Mouse (Mus musculus) lung, adult 18-20 months (tissue): Measurements from ENCODE around the gene Rpl36al.

ENCODE experiments used
- DNase-seq, 2 experiments: peaks; one replicate each; pipeline ENCODE4 v3.0.0; 2022; ENCODE audit warnings: mixed read lengths in 2 of 2

Gene Rpl36al

GRCm38 (mm10) chr12:69183583-69184308 is at the start of gene Rpl36al, which contains the start of gene Mgat2:
TSS of gene Rpl36al (minus strand) at chr12:69184083.
TSS of gene Mgat2 (plus strand) at chr12:69184157.
- DNase-seq: peak; percentile 98 to 99

- peak in 1 of 2 experiments; percentile 23 for DNase-seq
Observed at GRCm38 (mm10) chr12:69229251-69229650, 45.4 kb upstream of the Rpl36al start.

GRCm38 (mm10) chr12:69227776-69228466 is 44.0 kb upstream of the Rpl36al start, which contains the start of gene Pole2:
TSS of gene Pole2 (minus strand) at chr12:69228195.
- peak; percentile 86 to 89 for DNase-seq

- DNase-seq: no peak
Observed at GRCm38 (mm10) chr12:69220613-69221277, 36.9 kb upstream of the Rpl36al start.

DNA sequence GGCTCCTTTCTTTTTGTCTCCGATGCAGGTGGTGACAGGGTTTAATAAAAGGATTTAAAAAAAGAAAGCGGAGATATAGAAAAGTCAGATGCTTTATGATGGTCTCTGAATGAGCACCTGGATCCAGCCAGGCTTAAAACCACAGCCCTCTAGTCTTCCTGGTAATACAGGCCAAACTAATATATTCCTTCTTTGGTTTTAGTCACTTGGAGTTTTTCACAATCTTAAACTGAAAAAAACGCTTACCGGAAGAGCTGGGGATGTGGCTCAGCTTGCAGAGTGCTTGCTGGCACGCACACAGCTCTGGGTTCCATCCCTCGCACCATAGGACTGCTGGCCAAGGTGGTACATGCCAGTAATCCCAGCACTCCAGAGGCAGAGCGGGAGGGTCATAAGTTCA is 32.7 kb upstream of the Rpl36al start:
- no peak for DNase-seq

- peak; percentile 56 to 59 for DNase-seq
Observed at GRCm38 (mm10) chr12:69215000-69215785, 31.3 kb upstream of the Rpl36al start.

GRCm38 (mm10) chr12:69214393-69214792 is 30.5 kb upstream of the Rpl36al start:
- DNase-seq: no peak

GRCm38 (mm10) chr12:69213186-69213777 is 29.4 kb upstream of the Rpl36al start:
- DNase-seq: no peak

DNA sequence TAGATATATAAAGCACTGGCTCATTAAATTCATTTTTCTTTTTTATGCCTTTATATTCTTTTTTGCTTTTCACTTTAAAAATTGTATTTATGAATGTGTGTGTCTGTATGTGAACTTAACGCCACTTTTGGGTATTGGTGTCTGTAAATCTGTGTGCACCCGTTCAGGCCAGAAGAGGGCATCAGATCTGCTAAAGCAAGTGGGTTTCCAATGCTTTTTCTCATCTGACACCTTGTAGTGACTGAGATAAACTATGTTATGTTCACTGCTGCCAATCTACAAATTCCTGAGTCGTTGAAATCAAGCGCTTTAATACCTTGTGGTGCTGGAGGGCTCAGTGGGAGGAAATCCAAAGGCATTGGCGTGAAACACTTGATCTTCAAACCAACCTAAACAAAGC is 27.2 kb upstream of the Rpl36al start:
- DNase-seq: no peak

GRCm38 (mm10) chr12:69210056-69210979 is 26.4 kb upstream of the Rpl36al start:
- no peak for DNase-seq

- no peak for DNase-seq
Observed at GRCm38 (mm10) chr12:69208520-69208919, 24.6 kb upstream of the Rpl36al start.

- DNase-seq: no peak
Observed at GRCm38 (mm10) chr12:69207926-69208325, 24.0 kb upstream of the Rpl36al start.

- DNase-seq: no peak
Observed at GRCm38 (mm10) chr12:69207396-69207795, 23.5 kb upstream of the Rpl36al start.

- DNase-seq: no peak
Observed at GRCm38 (mm10) chr12:69204052-69204833, 20.4 kb upstream of the Rpl36al start, which contains the start of gene Gm49384. TSS of gene Gm49384 (minus strand) at chr12:69204267.

GRCm38 (mm10) chr12:69198985-69199384 is 15.1 kb upstream of the Rpl36al start:
- no peak for DNase-seq

DNA sequence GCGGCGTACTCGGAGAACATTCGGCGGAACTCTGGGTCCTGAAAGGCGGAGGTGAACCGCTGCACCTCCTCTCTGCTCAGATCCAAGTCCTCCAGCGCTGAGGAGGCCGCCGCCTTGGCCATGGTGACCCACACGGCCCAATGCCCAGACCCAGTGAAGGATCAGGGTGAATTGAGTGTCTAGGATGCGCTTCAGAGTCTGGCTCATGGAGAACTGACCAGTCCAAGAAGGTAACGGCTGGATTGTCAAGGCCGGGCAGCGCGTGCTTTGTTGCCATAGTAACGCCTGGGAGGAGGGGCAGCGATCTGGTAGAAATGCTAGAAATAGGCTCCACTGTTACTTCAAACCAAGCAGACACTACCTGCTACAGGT is 14.3 kb upstream of the Rpl36al start, which contains the start of gene Dnaaf2:
Dnaaf2 (minus strand) TSS at position 266 of the 372 bp plus-strand sequence.
- peak; percentile 66 to 75 for DNase-seq

- DNase-seq: peak; percentile 34 to 52
Observed at GRCm38 (mm10) chr12:69197378-69198163, 13.7 kb upstream of the Rpl36al start.

DNA sequence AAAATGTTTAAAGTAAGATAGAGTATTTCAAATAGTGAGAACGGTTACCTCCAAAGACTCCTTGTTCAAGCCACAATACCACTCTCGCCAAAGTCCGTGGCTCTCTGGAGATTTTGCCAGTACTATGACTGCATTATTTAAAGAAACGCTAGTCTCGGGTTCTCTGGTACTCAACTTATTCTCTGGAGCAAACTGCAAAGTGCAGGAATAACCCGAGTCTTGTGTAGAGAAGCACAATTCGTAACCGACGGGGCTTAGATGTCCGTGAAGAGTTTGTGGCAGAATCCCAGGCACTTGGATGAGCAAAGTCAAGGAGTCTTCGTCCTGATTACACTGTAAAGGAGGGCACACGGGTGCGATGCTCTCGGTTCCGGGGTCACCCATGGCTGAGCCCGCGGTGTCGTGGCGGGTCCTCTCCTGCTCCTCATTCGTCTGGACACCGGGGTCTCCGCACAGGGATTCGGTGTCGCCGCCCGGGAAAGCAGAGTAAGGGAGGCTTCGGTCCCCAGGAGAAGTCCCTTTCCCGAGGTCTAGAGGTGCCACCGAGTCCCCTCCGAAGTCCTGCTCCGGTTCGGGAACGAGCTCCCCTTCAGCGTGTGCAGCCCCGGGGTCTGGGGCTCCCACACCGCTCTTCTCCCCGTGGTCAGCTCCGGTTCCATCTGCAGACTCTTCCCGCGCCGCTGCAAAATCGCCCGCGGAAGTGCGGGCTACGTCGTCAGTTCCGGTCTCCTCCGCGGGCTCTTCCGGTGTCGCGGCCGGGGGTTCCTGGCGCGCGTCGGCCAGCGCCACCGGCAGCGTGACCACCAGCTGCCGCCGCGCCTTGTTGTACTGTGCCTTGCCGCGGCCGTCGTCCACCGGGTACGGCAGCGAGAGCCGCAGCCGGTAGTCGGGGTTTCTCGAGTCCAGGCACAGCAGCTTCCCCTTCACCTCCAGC is 12.8 kb upstream of the Rpl36al start, which contains the start of gene Gm49383:
Gm49383 (minus strand) TSS at position 661 of the 934 bp plus-strand sequence.
- DNase-seq: peak; percentile 60 to 64
